Comparison of ENCODE assay signal across 7 mouse cellular contexts in genomic region chr4:139601519-139602356, GRCm38 (mm10). TPM values are rescaled to one million over a fixed set of nuclear protein-coding genes. Genes with fewer than 3 reads are reported as not detected.
DNase-seq lines count a peak whose midpoint lies in the region; ATAC-seq and TF ChIP-seq lines count a peak whose summit lies in the region.

No protein-coding gene starts in this region.

- H3K36me3 ChIP-seq in kidney, embryonic 16.5 days (ENCODE audit: insufficient read depth, low read length), result peaks cover 14% of the 10 kb centered on the region
- peaks cover 3% of the 10 kb centered on the region; the same call in 1 of the 2 replicates for H3K36me3 ChIP-seq in embryonic facial prominence, embryonic 12.5 days
- H3K36me3 ChIP-seq in liver, postnatal 0 days (replicated peaks; ENCODE audit: insufficient read depth, low read length), result peaks cover 7% of the 10 kb centered on the region; the same call in 1 of the 2 replicates

- H3K4me2 ChIP-seq in kidney, embryonic 16.5 days (replicated peaks; ENCODE audit: low read depth, low read length), result 0 out of 2 replicates have a peak overlapping the region, but pooled peaks have one; percentile 1
- no peak overlapping the region for H3K4me2 ChIP-seq in embryonic facial prominence, embryonic 12.5 days (replicated peaks)
- H3K4me2 ChIP-seq in liver, postnatal 0 days (ENCODE audit: low read depth, low read length), result no peak overlapping the region

- WGBS in kidney, embryonic 16.5 days, result 49% methylated on average over 7 of the region's 7 CpGs
- 54% methylated on average over 7 of the region's 7 CpGs for WGBS in embryonic facial prominence, embryonic 12.5 days
- WGBS in liver, postnatal 0 days (ENCODE audit: insufficient replicate concordance), result 50% methylated on average over 7 of the region's 7 CpGs

- no peak for DNase-seq in kidney, postnatal 10 days
- peak; percentile 65 for DNase-seq in NIH3T3 (ENCODE audit: low read depth)
- no peak for DNase-seq in liver, postnatal 0 days
- no peak for DNase-seq in embryo, embryonic 10.5 days (ENCODE audit: low spot score)
- DNase-seq in ovary, postnatal 14 days (ENCODE audit: low spot score), result no peak

- no peak overlapping the region for H3K4me3 ChIP-seq in kidney, embryonic 16.5 days (ENCODE audit: low read length)
- H3K4me3 ChIP-seq in embryonic facial prominence, embryonic 12.5 days, result no peak overlapping the region
- H3K4me3 ChIP-seq in liver, postnatal 0 days (ENCODE audit: low read depth, low read length), result no peak overlapping the region

- TF ChIP-seq EP300 in liver, postnatal 0 days (IDR thresholded peaks at IDR 0.05; ENCODE audit: low read depth), result no peak

- TF ChIP-seq CTCF in liver, postnatal 0 days (IDR thresholded peaks at IDR 0.05; ENCODE audit: low read depth), result no peak

- no peaks in the 10 kb centered on the region for H3K9me3 ChIP-seq in kidney, embryonic 16.5 days (ENCODE audit: low read length)
- no peaks in the 10 kb centered on the region for H3K9me3 ChIP-seq in embryonic facial prominence, embryonic 12.5 days
- H3K9me3 ChIP-seq in liver, postnatal 0 days (ENCODE audit: low read length), result no peaks in the 10 kb centered on the region

- H3K4me1 ChIP-seq in kidney, embryonic 16.5 days (ENCODE audit: insufficient read depth, low read length), result peaks cover 57% of the 10 kb centered on the region
- peaks cover 52% of the 10 kb centered on the region for H3K4me1 ChIP-seq in embryonic facial prominence, embryonic 12.5 days
- H3K4me1 ChIP-seq in liver, postnatal 0 days (ENCODE audit: insufficient read depth), result peaks cover 40% of the 10 kb centered on the region

- H3K27me3 ChIP-seq in kidney, embryonic 16.5 days (ENCODE audit: insufficient read depth, low read length), result no peaks in the 10 kb centered on the region
- H3K27me3 ChIP-seq in embryonic facial prominence, embryonic 12.5 days, result no peaks in the 10 kb centered on the region
- H3K27me3 ChIP-seq in liver, postnatal 0 days (ENCODE audit: insufficient read depth, low read length), result no peaks in the 10 kb centered on the region

- H3K27ac ChIP-seq in kidney, embryonic 16.5 days (ENCODE audit: low read length), result peak overlapping the region; percentile 80
- peak overlapping the region; percentile 74 for H3K27ac ChIP-seq in embryonic facial prominence, embryonic 12.5 days
- peak overlapping the region; percentile 29 for H3K27ac ChIP-seq in liver, postnatal 0 days (ENCODE audit: low read depth)

- H3K9ac ChIP-seq in kidney, embryonic 16.5 days (replicated peaks; ENCODE audit: low read length), result peak overlapping the region; percentile 39
- no peak overlapping the region for H3K9ac ChIP-seq in embryonic facial prominence, embryonic 12.5 days
- no peak overlapping the region; the same call in 1 of the 2 replicates for H3K9ac ChIP-seq in liver, postnatal 0 days (replicated peaks)

- no peak for ATAC-seq in kidney, embryonic 16.5 days (ENCODE audit: low FRiP score, low TSS enrichment)
- no peak for ATAC-seq in embryonic facial prominence, embryonic 12.5 days (ENCODE audit: insufficient number of reproducible peaks, insufficient read depth, low FRiP score, low TSS enrichment)
- no peak for ATAC-seq in liver, postnatal 0 days

RNA-seq across cellular contexts. Expression of gene Gm21969, which starts 1.2 kb away (rescaled TPM):
- polyA plus RNA-seq in kidney, embryonic 16.5 days (2015; fragmentation: Nextera tagmentation; extraction: Ambion mirVana), result not detected in 2 replicates
- not detected in 2 replicates for polyA plus RNA-seq in embryonic facial prominence, embryonic 12.5 days (2016; fragmentation: Nextera tagmentation; extraction: Ambion mirVana)
- polyA plus RNA-seq in liver, postnatal 0 days (2015; fragmentation: Nextera tagmentation; extraction: Ambion mirVana), result 0.04 TPM in 1 of 2 replicates, not detected in the other

RNA-seq across cellular contexts. Expression of gene Aldh4a1, which starts 20.9 kb away (rescaled TPM):
- polyA plus RNA-seq in kidney, embryonic 16.5 days (2015; fragmentation: Nextera tagmentation; extraction: Ambion mirVana), result 133 and 149 TPM in 2 replicates
- 25.6 and 27.1 TPM in 2 replicates for polyA plus RNA-seq in embryonic facial prominence, embryonic 12.5 days (2016; fragmentation: Nextera tagmentation; extraction: Ambion mirVana)
- 81.2 and 86.3 TPM in 2 replicates for polyA plus RNA-seq in liver, postnatal 0 days (2015; fragmentation: Nextera tagmentation; extraction: Ambion mirVana)

RNA-seq across cellular contexts. Expression of gene Tas1r2, which starts 51.6 kb away (rescaled TPM):
- not detected in 2 replicates for polyA plus RNA-seq in kidney, embryonic 16.5 days (2015; fragmentation: Nextera tagmentation; extraction: Ambion mirVana)
- polyA plus RNA-seq in embryonic facial prominence, embryonic 12.5 days (2016; fragmentation: Nextera tagmentation; extraction: Ambion mirVana), result not detected in 2 replicates
- not detected in 2 replicates for polyA plus RNA-seq in liver, postnatal 0 days (2015; fragmentation: Nextera tagmentation; extraction: Ambion mirVana)

Comparison
In these comparisons a context has a peak if more than half of its experiments do, and no peak if none do; other contexts are left out.
1. H3K27ac ChIP-seq: peak in every context shown above with its lines; median percentile 80 in kidney, embryonic 16.5 days; 74 in embryonic facial prominence, embryonic 12.5 days; 29 in liver, postnatal 0 days.